Mouse (Mus musculus) embryo, embryonic 10.5 days (tissue): Measurements from ENCODE around the gene Ppp1r2.

Experiments used
- DNase-seq: peaks from one replicate; pipeline ENCODE4 v3.0.0-alpha.2; 2015; ENCODE audit warnings: low spot score

Ppp1r2 gene

GRCm38 (mm10) chr16:31233541-31234339, 41.3 kb downstream of the Ppp1r2 start:
- DNase-seq = peak; percentile 32

GRCm38 (mm10) chr16:31233167-31233498, 41.9 kb downstream of the Ppp1r2 start:
- DNase-seq = no peak

GRCm38 (mm10) chr16:31232491-31233166, 42.4 kb downstream of the Ppp1r2 start:
- DNase-seq = no peak

GRCm38 (mm10) chr16:31231591-31231990, 43.5 kb downstream of the Ppp1r2 start:
- no peak for DNase-seq

- DNase-seq = no peak
Observed at GRCm38 (mm10) chr16:31227746-31228145, 47.3 kb downstream of the Ppp1r2 start.

GRCm38 (mm10) chr16:31215271-31215670, 59.8 kb downstream of the Ppp1r2 start:
- no peak for DNase-seq

GRCm38 (mm10) chr16:31213463-31213862, 61.6 kb downstream of the Ppp1r2 start:
- DNase-seq = no peak

GRCm38 (mm10) chr16:31211503-31211902, 63.6 kb downstream of the Ppp1r2 start:
- no peak for DNase-seq

GRCm38 (mm10) chr16:31210453-31210852, 64.6 kb downstream of the Ppp1r2 start:
- DNase-seq = no peak

- DNase-seq = no peak
Observed at GRCm38 (mm10) chr16:31209911-31210310, 65.2 kb downstream of the Ppp1r2 start.

GRCm38 (mm10) chr16:31205726-31206125, 69.4 kb downstream of the Ppp1r2 start:
- no peak for DNase-seq

GRCm38 (mm10) chr16:31205187-31205586, 69.9 kb downstream of the Ppp1r2 start:
- DNase-seq = no peak

GRCm38 (mm10) chr16:31204216-31204615, 70.9 kb downstream of the Ppp1r2 start:
- DNase-seq = no peak

GRCm38 (mm10) chr16:31201704-31202103, 73.4 kb downstream of the Ppp1r2 start:
- no peak for DNase-seq
